Mouse (Mus musculus): ENCODE data around the gene Ank2.

The Ank2 gene

GRCm38 (mm10) chr3:127225799-127226730, 273.1 kb downstream of the Ank2 start:
- DNase-seq: no peak

- no peak for DNase-seq
Observed at GRCm38 (mm10) chr3:127225167-127225798, 273.9 kb downstream of the Ank2 start.

- DNase-seq: no peak
Observed at GRCm38 (mm10) chr3:127224315-127225166, 274.6 kb downstream of the Ank2 start.

DNA sequence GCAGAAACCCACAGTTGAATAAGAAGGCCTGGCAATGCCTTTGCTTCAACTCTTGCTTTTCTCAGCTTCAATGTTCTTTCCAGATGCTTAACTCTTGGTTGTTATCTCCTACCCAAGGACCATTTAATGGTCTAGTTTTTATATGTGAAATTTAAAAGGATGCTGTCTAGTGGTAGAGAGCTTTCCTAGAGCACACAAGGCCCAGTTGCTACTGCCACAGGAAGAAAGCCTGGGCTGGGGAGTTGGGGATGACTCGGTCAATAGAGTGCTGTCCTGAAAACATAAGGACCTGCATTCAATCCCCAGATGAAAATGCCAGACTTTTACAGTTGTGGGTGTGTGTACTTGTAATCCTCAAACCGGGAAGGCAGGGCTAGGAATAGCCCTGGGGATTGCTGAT, 277.1 kb downstream of the Ank2 start:
- DNase-seq: no peak

- DNase-seq: no peak
Observed at GRCm38 (mm10) chr3:127220859-127221258, 278.3 kb downstream of the Ank2 start.

DNA sequence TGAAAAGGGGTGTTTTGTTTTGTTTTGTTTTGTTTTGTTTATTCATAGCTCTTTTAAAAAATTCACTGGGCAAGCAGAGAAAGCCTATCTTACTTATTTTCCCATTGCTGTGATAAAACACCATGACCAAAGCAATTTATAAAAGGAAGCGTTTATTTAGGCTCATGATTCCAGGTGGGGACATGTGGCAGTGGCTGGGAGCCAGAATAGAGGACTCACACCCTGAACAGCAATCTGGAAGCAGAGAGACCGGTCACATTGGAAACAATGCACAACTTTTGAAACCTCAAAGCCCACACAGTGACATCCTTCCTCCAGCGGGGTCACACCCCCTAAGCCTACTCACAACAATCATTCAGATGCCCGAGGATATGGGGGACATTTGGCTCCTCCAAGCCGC, 285.6 kb downstream of the Ank2 start:
- DNase-seq: no peak

GRCm38 (mm10) chr3:127211119-127211518, 288.0 kb downstream of the Ank2 start:
- DNase-seq: no peak

GRCm38 (mm10) chr3:127210552-127210951, 288.6 kb downstream of the Ank2 start:
- DNase-seq: no peak

DNA sequence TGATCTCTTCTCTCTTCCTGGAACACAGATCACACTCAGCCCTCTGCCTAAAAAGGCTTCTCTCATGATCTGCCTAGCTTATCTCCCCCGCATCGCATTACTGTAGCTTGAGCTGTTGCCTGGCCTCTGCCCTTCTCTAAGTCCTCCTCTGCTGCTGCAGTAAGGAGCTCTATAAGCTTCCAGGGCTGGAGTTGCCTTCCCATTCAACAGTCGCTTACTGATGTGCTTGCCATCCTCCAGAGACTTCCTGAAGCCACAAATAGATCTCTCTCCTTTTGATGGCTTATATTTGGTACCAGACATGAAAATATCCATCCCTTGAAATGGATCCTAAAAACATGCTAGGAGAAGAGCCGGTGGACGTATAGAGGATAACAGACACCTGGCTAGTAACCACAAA, 290.3 kb downstream of the Ank2 start:
- no peak for DNase-seq

DNA sequence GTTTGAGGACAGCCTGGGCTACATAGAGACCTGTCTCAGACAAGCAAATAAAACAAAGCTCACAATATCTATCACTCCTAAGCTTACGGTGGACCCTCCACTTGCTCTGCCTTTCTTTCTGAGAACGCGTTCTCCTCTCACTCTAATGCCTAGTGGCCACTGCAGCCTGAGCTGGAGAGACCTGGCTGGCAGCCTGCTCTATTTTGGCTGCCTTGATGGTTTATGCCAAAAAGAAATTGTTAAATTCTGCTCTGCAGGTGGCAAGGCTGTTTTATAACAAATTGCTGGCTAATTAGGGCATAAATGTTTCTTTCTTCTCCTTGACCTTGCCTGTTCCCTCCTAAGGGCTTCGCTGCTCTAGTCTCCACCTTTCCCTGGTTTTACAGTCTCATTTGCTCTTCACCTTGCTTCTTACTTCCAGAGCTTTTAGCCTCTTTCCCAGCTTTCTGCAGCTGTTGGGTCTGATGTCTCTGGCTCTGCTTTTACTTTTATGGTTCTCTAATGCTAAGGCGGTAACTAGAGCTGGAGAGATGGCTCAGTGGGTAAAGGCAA, 293.2 kb downstream of the Ank2 start:
- DNase-seq: no peak

- DNase-seq: no peak
Observed at GRCm38 (mm10) chr3:127202484-127203115, 296.6 kb downstream of the Ank2 start.

DNA sequence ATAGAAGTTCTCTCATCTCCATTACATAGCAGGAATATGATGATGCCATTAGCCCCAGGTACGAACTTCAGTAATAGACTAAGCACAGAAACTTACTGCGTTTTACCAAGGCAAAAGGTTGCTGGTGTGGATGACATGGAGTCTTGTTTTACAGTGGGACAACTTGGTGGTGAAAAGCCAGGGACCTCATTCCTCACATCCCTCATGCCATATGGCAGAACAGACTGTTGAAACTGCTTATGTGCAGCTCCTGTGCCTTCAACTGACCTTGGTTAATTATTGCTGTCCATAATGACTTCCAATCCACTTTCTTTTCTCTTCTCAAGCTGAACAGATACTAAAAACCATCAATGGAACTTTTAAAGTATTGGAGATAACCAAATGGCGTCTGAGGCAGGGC, 298.4 kb downstream of the Ank2 start:
- no peak for DNase-seq

DNA sequence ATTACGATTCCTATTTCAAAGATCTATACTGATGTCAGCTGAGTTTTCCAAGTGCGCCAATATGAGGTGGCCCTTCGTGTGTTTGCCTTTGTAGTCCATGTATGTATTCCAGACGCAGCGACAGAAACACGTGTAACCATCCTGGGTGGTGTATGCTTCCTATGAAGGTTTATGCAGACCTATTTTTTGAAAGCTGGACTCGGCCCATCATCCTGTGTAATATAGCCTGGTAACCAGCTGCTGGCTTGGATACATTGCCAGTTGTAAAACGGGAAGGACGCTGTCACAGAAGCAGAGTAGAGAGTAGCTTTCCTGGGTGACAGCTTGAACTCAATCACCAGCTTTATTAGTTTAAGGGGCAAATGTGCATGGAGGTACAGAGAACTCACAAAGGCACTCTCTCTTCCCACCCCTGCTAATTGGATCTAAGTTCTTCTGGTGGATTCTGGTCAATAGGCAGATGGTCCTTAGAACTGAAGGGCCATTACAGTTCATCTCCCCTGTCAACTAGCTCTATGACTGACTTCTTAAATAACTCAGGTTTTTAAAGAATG, 300.0 kb downstream of the Ank2 start:
- no peak for DNase-seq

- DNase-seq: no peak
Observed at GRCm38 (mm10) chr3:127198656-127199055, 300.5 kb downstream of the Ank2 start.

GRCm38 (mm10) chr3:127188789-127189128, 310.4 kb downstream of the Ank2 start:
- DNase-seq: no peak

GRCm38 (mm10) chr3:127188086-127188788, 310.9 kb downstream of the Ank2 start:
- DNase-seq: no peak

DNA sequence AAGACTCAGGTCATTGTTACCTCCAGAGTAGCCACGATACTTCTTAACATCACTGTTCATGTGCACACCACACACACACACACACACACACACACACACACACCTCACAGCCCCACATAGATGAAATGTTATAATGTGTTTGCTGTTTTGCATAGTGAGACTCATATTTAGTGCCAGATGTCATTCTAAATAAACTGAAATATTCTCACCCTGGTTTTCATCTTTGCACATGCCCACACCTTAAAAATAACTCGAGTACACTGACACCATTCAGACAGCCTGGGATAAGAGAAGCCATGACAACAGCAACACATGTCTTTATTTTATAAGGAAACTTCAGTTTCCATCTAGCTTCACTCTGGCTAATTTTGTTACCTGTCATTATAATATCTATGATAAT, 312.1 kb downstream of the Ank2 start:
- no peak for DNase-seq

DNA sequence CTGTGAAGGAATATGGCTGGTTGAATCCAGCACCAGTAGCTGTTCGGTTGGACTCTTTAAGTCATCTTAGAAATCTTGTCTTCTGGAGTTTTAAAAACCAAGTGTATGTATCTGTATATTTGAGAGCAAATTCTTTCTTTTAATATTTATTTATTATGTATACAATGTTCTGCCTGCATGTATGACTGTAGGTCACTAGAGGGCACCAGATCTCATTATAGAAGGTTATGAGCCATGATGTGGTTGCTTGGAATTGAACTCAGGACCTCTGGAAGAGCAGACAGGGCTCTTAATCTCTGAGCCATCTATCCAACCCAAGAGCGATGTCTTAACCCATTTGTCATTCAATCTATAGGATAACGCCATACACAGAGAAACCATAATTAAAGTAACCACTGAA, 312.9 kb downstream of the Ank2 start:
- DNase-seq: no peak

DNA sequence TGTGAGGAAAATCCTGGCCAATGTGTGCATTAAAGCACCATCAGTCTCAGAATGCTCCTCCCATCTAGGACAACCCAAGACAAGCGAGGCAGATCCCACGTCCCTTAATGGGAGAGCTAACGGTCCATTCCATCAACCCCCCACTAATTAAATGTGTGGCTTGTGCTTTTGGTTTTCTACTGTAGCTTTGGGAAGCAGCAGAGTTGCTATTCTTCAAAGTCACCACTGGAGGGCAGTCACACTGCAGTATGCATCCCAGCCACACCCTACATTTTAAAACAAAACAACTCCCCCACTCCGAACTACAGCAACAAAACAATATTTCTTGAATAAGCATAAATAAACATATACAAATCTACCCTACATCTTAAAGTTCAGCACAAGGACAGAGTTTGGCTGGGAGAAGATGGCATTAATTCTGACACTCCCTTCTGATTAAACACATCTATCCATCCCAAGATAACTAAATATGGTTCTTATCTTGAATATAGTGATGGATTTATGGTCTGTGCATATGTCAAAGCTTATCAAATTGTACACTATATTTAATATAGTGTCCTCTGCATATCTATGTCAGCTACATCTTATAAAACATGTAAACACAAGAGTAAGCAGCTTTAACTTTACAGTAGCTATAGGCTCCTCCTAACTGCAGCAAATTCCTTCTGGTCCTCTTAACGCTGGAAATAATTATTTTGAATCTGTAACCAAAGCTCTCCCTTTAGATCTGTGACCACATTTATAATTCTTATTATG, 315.0 kb downstream of the Ank2 start:
- no peak for DNase-seq

GRCm38 (mm10) chr3:127172697-127173096, 326.5 kb downstream of the Ank2 start:
- no peak for DNase-seq

GRCm38 (mm10) chr3:127170246-127170645, 328.9 kb downstream of the Ank2 start:
- no peak for DNase-seq
